Mouse (Mus musculus): ENCODE measurements at regions not wholly inside any gene's neighbourhood (a gene's known extent, or its start where the extent isn't known, plus 50 kb on each side); places are given as distances from the start of the nearest gene placed in this dataset.

GRCm38 (mm10) chr15:36888351-36889069, 119.1 kb downstream of the Zfp706 start:
- no peak for DNase-seq

- peak; percentile 61 for DNase-seq
Observed at GRCm38 (mm10) chr15:36884671-36885365, 122.8 kb downstream of the Zfp706 start.

- DNase-seq, result no peak
Observed at GRCm38 (mm10) chr15:36884074-36884473, 123.5 kb downstream of the Zfp706 start.

GRCm38 (mm10) chr15:36883156-36883555, 124.4 kb downstream of the Zfp706 start:
- DNase-seq, result no peak

GRCm38 (mm10) chr15:36881576-36881975, 126.0 kb downstream of the Zfp706 start:
- DNase-seq, result no peak

DNA sequence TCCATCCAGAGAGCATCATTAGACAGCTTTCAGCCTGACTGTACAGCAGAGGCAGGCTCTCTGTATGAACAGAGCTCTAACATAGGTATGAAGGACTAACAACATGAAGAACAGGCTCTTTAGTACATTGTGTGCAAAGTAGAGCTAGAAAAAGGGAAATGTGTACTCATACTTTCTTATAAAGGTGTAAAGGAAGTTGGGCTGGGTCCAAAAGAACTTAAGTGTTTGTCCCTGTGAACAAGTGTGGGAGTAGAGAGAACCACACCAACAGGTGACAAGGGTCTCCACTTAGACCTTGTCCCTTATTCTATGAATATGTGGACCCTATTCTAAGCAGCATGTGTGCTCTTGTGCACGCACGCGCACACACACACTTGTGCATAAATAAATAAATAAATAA, 127.0 kb downstream of the Zfp706 start:
- DNase-seq, result no peak

GRCm38 (mm10) chr15:36879587-36879986, 128.0 kb downstream of the Zfp706 start:
- no peak for DNase-seq

GRCm38 (mm10) chr15:36878960-36879359, 128.6 kb downstream of the Zfp706 start:
- no peak for DNase-seq

GRCm38 (mm10) chr15:36878276-36878675, 129.3 kb downstream of the Zfp706 start:
- DNase-seq, result peak; percentile 62

- no peak for DNase-seq
Observed at GRCm38 (mm10) chr15:36877501-36877900, 130.1 kb downstream of the Zfp706 start.

DNA sequence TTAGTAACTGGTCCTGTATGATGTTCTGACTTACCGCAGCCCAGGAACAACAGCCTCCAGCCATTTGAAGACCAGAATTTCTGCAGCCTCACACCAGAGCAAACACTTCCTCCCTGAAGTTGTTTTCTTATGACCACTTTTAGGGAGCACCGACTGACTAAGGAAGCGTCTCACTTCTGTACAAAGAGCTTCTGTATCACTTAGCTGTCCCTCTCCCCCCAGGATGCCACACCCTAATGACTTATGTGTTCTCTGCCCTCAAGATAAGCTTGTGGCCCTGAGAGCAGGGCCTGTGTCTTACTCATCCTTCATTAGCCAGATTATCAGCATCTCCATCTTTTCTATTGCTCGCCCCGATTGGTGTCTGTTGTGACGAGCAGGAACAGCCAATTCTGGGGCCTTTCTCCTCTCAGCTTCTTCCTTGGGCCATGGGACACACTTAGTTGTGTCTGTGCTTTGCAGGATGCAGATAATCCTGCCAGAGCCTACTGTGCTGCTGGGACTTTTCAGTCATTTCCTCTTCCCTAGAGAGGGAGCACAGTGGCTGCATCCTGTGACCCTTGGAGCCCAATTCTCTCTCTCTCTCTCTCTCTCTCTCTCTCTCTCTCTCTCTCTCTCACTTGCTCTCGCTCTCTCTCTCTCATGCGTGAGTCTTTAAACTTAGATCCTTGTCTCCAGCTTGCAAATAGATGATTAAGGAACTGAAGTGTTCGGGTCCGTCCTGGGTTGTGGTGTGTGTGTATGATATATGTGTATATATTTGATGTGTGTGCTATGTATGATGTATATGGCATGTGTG, 131.4 kb downstream of the Zfp706 start:
- DNase-seq, result no peak

DNA sequence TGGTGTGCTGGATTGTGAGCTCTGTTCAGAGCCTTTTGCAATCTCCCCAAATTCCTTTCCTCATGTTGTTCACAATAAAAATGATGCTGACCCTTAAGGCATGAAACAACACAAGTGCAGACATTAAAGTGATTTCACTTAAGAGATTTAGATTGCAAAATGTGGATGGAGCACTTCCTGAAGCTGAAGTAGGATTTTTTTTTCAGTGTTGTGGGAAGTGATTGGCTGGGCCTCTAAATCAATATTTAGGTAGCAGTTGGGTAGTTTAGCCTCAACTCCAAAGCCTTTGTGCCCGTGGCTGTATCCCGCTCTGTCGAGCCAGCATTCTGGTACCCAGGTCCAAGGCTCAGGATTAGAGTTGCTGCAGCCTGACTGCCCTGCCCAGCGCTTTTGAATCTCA, 133.0 kb downstream of the Zfp706 start:
- DNase-seq, result no peak

DNA sequence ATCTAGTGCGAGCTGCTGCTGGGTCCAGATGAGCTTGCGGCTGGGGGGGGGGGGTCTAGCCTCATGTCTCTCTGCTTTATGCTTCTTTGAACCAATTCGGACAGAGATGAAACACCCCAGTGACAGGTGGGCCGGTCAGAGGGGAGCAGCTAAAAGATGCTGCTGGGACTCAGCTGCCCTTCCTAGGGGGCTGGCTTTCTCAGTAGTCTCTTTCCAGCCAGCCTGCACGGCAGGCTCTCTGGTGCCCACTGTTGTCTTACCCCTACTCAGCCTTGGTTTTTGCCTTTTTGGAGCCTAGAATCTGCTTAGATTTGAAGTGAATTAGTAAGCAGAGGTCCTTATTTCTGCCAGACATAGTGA, 133.7 kb downstream of the Zfp706 start:
- DNase-seq, result no peak

DNA sequence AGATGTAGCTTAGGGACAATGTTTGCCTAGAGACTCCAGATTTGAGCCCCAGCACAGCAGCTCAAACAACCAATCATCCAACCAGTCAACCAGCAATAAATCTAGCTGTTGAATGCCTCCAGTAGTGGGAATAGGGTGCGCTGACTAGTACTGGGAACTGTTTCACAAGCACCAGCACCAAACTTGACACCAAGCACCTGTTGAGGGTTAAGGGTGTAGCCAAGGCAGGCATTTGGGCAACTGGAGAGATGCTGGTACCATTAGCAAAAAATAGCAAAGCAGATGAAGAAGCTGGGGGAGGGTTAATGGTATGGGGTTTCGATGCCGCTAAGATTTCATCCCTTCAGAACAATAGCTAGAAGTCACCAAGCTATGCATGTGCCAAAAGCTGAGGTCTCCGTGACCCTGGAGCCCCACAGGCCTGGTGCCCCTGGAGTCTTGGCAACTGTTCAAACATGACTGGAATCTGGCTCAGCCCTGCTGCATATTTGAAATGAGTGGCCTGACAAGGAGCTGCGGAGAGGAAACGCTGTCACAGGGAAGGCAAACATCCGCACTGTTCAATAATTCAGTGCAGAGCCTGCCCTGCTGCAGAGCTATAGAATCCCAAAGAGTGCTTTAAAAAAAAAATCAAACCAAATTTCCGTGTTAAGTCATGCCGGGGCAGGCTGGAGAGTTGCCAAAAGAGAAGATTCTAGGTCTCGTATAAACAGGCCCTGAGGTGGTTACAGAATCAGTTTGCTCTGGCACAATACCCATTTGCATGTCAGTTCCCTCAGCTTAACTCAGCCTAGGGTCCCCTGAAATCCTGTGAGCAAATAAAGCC, 134.3 kb downstream of the Zfp706 start:
- peak; percentile 78 for DNase-seq

DNA sequence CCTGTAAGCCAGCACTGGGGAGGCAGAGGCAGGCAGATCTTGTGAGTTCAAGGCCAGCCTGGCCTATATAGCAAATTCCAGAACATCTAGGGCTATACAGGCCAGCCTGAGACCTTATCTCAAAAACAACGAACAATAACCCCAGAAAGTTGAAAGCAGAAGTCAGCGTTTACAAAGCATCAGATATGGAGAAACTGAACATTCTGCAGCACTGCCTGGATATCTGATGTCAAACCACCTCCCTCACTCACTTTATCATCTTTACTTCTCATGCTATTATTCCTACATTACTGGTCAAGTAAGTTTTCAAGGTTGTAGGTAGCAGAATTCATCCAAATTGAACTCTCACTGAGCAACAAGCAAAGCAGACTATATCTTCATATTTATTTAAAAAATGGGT, 135.0 kb downstream of the Zfp706 start:
- DNase-seq, result no peak

- DNase-seq, result no peak
Observed at GRCm38 (mm10) chr15:36870717-36871116, 136.9 kb downstream of the Zfp706 start.

DNA sequence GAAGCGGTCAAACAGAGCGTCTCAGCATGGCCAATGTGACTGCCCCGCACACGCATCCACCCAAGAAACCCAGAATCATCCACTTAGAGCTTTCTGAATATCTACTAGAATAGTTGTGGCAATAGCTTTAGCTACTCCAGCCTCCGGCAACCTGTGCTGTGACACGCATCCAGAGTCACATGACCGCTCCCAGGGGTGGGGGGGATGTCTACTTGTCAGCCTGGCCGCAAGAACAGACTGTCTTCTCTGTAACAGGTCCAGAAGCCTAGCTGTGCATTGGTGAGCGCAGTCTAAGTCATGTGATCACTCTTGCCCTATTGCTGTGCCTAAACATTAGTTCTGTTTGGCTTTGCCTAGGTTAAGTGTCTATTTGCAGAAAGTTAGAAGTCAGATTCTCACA, 137.5 kb downstream of the Zfp706 start:
- DNase-seq, result no peak

DNA sequence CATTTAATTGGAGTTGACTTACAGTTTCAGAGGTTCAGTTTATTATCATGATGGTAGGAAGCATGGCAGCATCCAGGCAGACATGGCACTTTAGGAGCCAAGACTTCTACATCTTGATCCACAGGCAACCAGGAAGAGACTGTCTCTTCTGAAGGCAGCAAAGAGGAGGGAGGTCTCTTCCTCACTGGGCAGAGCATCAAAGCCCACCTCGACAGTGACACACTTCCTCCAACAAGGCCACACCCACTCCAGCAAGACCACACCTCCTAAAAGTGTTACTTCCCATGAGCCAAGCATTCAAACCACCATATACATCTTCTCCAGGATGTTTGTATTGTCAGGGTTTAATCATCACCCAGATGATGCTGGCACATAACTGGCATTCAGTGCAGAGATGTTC, 141.5 kb downstream of the Zfp706 start:
- no peak for DNase-seq

GRCm38 (mm10) chr15:36865332-36865731, 142.2 kb downstream of the Zfp706 start:
- DNase-seq, result no peak

GRCm38 (mm10) chr15:36864046-36864445, 143.5 kb downstream of the Zfp706 start:
- DNase-seq, result no peak

GRCm38 (mm10) chr15:36858711-36859110, 148.9 kb downstream of the Zfp706 start:
- DNase-seq, result no peak

GRCm38 (mm10) chr15:36857622-36858021, 150.0 kb downstream of the Zfp706 start:
- DNase-seq, result no peak
